10 mouse cellular contexts compared by ENCODE assay signal in the genomic region with DNA sequence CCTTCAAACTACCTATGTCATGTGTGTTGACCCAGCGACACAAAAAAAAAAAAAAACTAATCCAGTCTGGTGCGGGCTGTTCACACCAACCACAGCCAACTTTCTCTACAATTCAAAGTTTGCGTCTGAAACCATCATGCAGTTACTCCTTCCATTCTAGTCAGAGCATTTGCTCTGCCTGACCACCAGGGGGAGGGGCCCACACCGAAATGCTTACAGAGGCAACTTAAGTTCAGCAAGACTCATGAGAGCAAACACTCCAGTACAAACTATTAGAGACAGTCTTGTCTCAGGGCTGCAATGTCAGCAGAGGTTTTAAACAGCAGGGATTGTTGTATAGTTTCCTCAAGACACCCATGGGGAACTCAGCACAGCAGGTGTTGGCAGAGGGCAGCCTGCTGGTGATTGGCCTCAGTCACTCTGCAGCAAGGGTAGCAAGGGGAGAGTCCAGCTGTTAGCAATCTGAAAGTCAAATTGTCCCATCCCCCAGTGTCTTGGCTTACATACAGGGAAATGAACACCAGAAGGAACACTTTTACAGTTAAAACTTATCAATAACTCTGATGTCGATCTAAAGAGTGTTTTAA. TPM values are rescaled to one million over a fixed set of nuclear protein-coding genes. Genes with fewer than 3 reads are reported as not detected.
DNase-seq lines count a peak whose midpoint lies in the region; ATAC-seq and TF ChIP-seq lines count a peak whose summit lies in the region.
"Had no signal": no experiment of that assay in that cellular context is flagged by ENCODE, and none has a peak within 500 bp of the region (broad histone marks: within the 10 kb centered on the region; RNA-seq: fewer than 3 reads in every experiment).

No protein-coding gene starts in this region.

- whole genome bisulfite sequencing in liver, adult 2 months, result 73% methylated on average over 5 of the region's 5 CpGs
- 62% methylated on average over 5 of the region's 5 CpGs for WGBS in liver, embryonic 11.5 days
- WGBS in stomach, postnatal 0 days, result 68% methylated on average over 5 of the region's 5 CpGs

- no peak for ATAC-seq in liver, embryonic 11.5 days (replicated peaks; ENCODE audit: low FRiP score)
- 0 out of 2 replicates have a peak, but pooled peaks have one; percentile 33 for ATAC-seq in granulocyte monocyte progenitor cell, adult 5-6 weeks (replicated peaks; ENCODE audit: poor library complexity, severe bottlenecking)
- no peak for ATAC-seq in stomach, postnatal 0 days (ENCODE audit: low FRiP score, low TSS enrichment)
- ATAC-seq: forebrain, embryonic 16.5 days had no signal

- TF ChIP-seq EP300 in stomach, postnatal 0 days (optimal IDR thresholded peaks at IDR 0.05), result no peak

- H3K27me3 ChIP-seq in liver, adult 2 months (ENCODE audit: control insufficient read depth, insufficient read depth, low read length), result no peaks in the 10 kb centered on the region
- no peaks in the 10 kb centered on the region for H3K27me3 ChIP-seq in liver, embryonic 11.5 days (replicated peaks; ENCODE audit: control insufficient read depth, insufficient read depth, low read length)
- no peaks in the 10 kb centered on the region for H3K27me3 ChIP-seq in stomach, postnatal 0 days (ENCODE audit: control insufficient read depth, insufficient read depth, low read length)
- H3K27me3 ChIP-seq: midbrain, embryonic 12.5 days had no signal

- H3K4me1 ChIP-seq in liver, adult 2 months (ENCODE audit: control insufficient read depth, insufficient read depth, low read length), result no peaks in the 10 kb centered on the region
- no peaks in the 10 kb centered on the region for H3K4me1 ChIP-seq in liver, embryonic 11.5 days (replicated peaks; ENCODE audit: control insufficient read depth, insufficient read depth, low read length)
- H3K4me1 ChIP-seq in stomach, postnatal 0 days (replicated peaks; ENCODE audit: control insufficient read depth, insufficient read depth), result no peaks in the 10 kb centered on the region
- H3K4me1 ChIP-seq: midbrain, embryonic 12.5 days had no signal

- H3K36me3 ChIP-seq in liver, adult 2 months (ENCODE audit: control insufficient read depth, insufficient read depth, low read length), result no peaks in the 10 kb centered on the region
- H3K36me3 ChIP-seq in liver, embryonic 11.5 days (ENCODE audit: control insufficient read depth, insufficient read depth, low read length), result no peaks in the 10 kb centered on the region
- H3K36me3 ChIP-seq in stomach, postnatal 0 days (ENCODE audit: control insufficient read depth, insufficient read depth, low read length), result no peaks in the 10 kb centered on the region
- H3K36me3 ChIP-seq: midbrain, embryonic 12.5 days had no signal

- no peak overlapping the region for H3K4me3 ChIP-seq in liver, adult 2 months (ENCODE audit: insufficient read depth, low read depth, low read length)
- no peak overlapping the region for H3K4me3 ChIP-seq in liver, embryonic 11.5 days (ENCODE audit: low read depth, low read length)
- no peak overlapping the region for H3K4me3 ChIP-seq in stomach, postnatal 0 days (ENCODE audit: low read depth, low read length)
- H3K4me3 ChIP-seq: midbrain, embryonic 12.5 days had no signal

- intact Hi-C loops in left cerebral cortex, postnatal 36 days (cut with DNase I), result no loop called here

- no peaks in the 10 kb centered on the region for H3K79me2 ChIP-seq in liver, adult 2 months (ENCODE audit: control insufficient read depth, insufficient read depth, low read length)

- H3K9me3 ChIP-seq in liver, embryonic 11.5 days (ENCODE audit: control insufficient read depth, low read length), result peaks cover 2% of the 10 kb centered on the region; the same call in 1 of the 2 replicates
- no peaks in the 10 kb centered on the region for H3K9me3 ChIP-seq in stomach, postnatal 0 days (ENCODE audit: control insufficient read depth, low read length)

- no peak overlapping the region for H3K27ac ChIP-seq in liver, adult 2 months (replicated peaks; ENCODE audit: insufficient read depth, low read depth, low read length)
- H3K27ac ChIP-seq in liver, embryonic 11.5 days (ENCODE audit: low read depth, low read length), result no peak overlapping the region
- H3K27ac ChIP-seq in stomach, postnatal 0 days (replicated peaks), result no peak overlapping the region
- H3K27ac ChIP-seq: midbrain, embryonic 12.5 days had no signal

- H3K9ac ChIP-seq in liver, adult 2 months (ENCODE audit: low read depth, low read length), result no peak overlapping the region
- no peak overlapping the region for H3K9ac ChIP-seq in liver, embryonic 11.5 days (ENCODE audit: low read depth, low read length)
- H3K9ac ChIP-seq in stomach, postnatal 0 days (ENCODE audit: low read length), result no peak overlapping the region
- H3K9ac ChIP-seq: midbrain, embryonic 12.5 days had no signal

- H3K4me2 ChIP-seq in liver, embryonic 11.5 days, result no peak overlapping the region
- H3K4me2 ChIP-seq in stomach, postnatal 0 days (replicated peaks; ENCODE audit: low read depth), result no peak overlapping the region
- H3K4me2 ChIP-seq: midbrain, embryonic 12.5 days had no signal

- peak; percentile 8 to 13 for DNase-seq in cerebellum, postnatal 10 days
- no peak for DNase-seq in cerebellum, postnatal 14 days
- no peak for DNase-seq in liver, adult 2 months (ENCODE audit: extremely low read depth, low read depth, low spot score)
- DNase-seq in liver, embryonic 11.5 days (ENCODE audit: low spot score), result no peak
- DNase-seq in stomach, postnatal 0 days (ENCODE audit: low spot score), result peak; percentile 60
- no peak for DNase-seq in left cerebral cortex, postnatal 36 days (ENCODE audit: low spot score in 2 of 2)
- no peak for DNase-seq in layer of hippocampus, adult 9-10 months (ENCODE audit: low spot score)

- peak; percentile 35; the same call in 1 of the 2 replicates for TF ChIP-seq CTCF in liver, adult 2 months (IDR thresholded peaks at IDR 0.05; ENCODE audit: low read depth, low read length)
- peak; percentile 75 for TF ChIP-seq CTCF in stomach, postnatal 0 days (IDR thresholded peaks at IDR 0.05; ENCODE audit: low read depth)

- no peak for TF ChIP-seq POLR2A in liver, adult 2 months (IDR thresholded peaks at IDR 0.05; ENCODE audit: extremely low read depth, insufficient read depth, low read length)

RNA-seq across cellular contexts. Expression of gene Pip5k1b, which starts 50.8 kb away (rescaled TPM):
- under 0.01 and 0.07 TPM in 2 replicates for total RNA-seq in liver, adult 2 months (2014; rRNA removed)
- not detected in 2 replicates for polyA plus RNA-seq in liver, adult 2 months (2012; rRNA removed)
- polyA plus RNA-seq in liver, embryonic 11.5 days (2014; fragmentation: Nextera tagmentation; extraction: Ambion mirVana), result 5.6 and 7.1 TPM in 2 replicates
- total RNA-seq in granulocyte monocyte progenitor cell, adult 5-6 weeks (2014; fragmentation: Nextera tagmentation), result 14.2 and 19.9 TPM in 2 replicates
- 7.5 and 9.7 TPM in 2 replicates for total RNA-seq in granulocyte monocyte progenitor cell, adult 5-6 weeks (2017)
- polyA plus RNA-seq in stomach, postnatal 0 days (2015; fragmentation: Nextera tagmentation; extraction: Ambion mirVana), result 5.2 and 5.5 TPM in 2 replicates
- total RNA-seq in left cerebral cortex, postnatal 36 days (2021), result 10 to 100 TPM; 24.0 to 29.8 TPM

Comparison
In these comparisons a context has a peak if more than half of its experiments do, and no peak if none do; other contexts are left out.
1. DNase-seq: peak in cerebellum, postnatal 10 days (2 of 2) and stomach, postnatal 0 days (single experiment); none in cerebellum, postnatal 14 days (0 of 2), liver, adult 2 months (single experiment), liver, embryonic 11.5 days (single experiment), left cerebral cortex, postnatal 36 days (0 of 2) and layer of hippocampus, adult 9-10 months (single experiment).